Mouse (Mus musculus): ENCODE results near the gene Hoxa9. TPM values are rescaled to one million over a fixed set of nuclear protein-coding genes. Genes with fewer than 3 reads are reported as not detected.

Gene Hoxa9
- polyA plus RNA-seq, 1 experiment from 2014 or later: 3.0 TPM

- 0 out of 2 replicates have a peak, but pooled peaks have one; percentile 16 for ATAC-seq
- Histone ChIP-seq H3K36me3 (ENCODE audit: control insufficient read depth, insufficient read depth) (no peaks in the 10 kb centered on the region), H3K9me3 (ENCODE audit: control insufficient read depth) (no peaks in the 10 kb centered on the region), H3K9ac (ENCODE audit: low read depth, low read length) (no peak overlapping the region), H3K4me2 (replicated peaks; ENCODE audit: low read depth) (peak overlapping the region; percentile 28), H3K4me3 (ENCODE audit: low read depth, low read length) (peak overlapping the region; percentile 3; the same call in 1 of the 2 replicates), H3K27me3 (replicated peaks; ENCODE audit: control insufficient read depth, insufficient read depth, low read length) (peaks cover 93% of the 10 kb centered on the region), H3K4me1 (replicated peaks; ENCODE audit: control insufficient read depth, insufficient read depth, low read length) (no peaks in the 10 kb centered on the region), H3K27ac (ENCODE audit: low read depth, low read length) (no peak overlapping the region)
- no peak for TF ChIP-seq CTCF (IDR thresholded peaks at IDR 0.05; ENCODE audit: low read depth)
- WGBS: 2% methylated on average over 59 of the region's 59 CpGs
Observed at GRCm38 (mm10) chr6:52253511-52254500, 22.9 kb upstream of the Hoxa9 start.

GRCm38 (mm10) chr6:52252775-52253376 lies 22.0 kb upstream of the Hoxa9 start:
- Histone ChIP-seq H3K27me3 (replicated peaks; ENCODE audit: control insufficient read depth, insufficient read depth, low read length) (peaks cover 93% of the 10 kb centered on the region), H3K9me3 (ENCODE audit: control insufficient read depth) (no peaks in the 10 kb centered on the region), H3K36me3 (ENCODE audit: control insufficient read depth, insufficient read depth) (no peaks in the 10 kb centered on the region), H3K4me2 (replicated peaks; ENCODE audit: low read depth) (peak overlapping the region; percentile 28; the same call in 1 of the 2 replicates), H3K9ac (ENCODE audit: low read depth, low read length) (no peak overlapping the region), H3K4me3 (ENCODE audit: low read depth, low read length) (peak overlapping the region; percentile 1; the same call in 1 of the 2 replicates), H3K4me1 (replicated peaks; ENCODE audit: control insufficient read depth, insufficient read depth, low read length) (no peaks in the 10 kb centered on the region), H3K27ac (ENCODE audit: low read depth, low read length) (no peak overlapping the region)
- 3% methylated on average over 35 of the region's 35 CpGs for WGBS
- TF ChIP-seq CTCF (IDR thresholded peaks at IDR 0.05; ENCODE audit: low read depth): no peak
- no peak for ATAC-seq

GRCm38 (mm10) chr6:52252016-52252774 lies 21.3 kb upstream of the Hoxa9 start:
- no peak for ATAC-seq
- H3K4me2 ChIP-seq (replicated peaks; ENCODE audit: low read depth): 0 out of 2 replicates have a peak overlapping the region, but pooled peaks have one; percentile 28
- TF ChIP-seq CTCF (IDR thresholded peaks at IDR 0.05; ENCODE audit: low read depth): no peak

GRCm38 (mm10) chr6:52251177-52251879 lies 20.4 kb upstream of the Hoxa9 start:
- no peak for ATAC-seq
- Histone ChIP-seq H3K4me3 (ENCODE audit: low read depth, low read length) (no peak overlapping the region), H3K27me3 (replicated peaks; ENCODE audit: control insufficient read depth, insufficient read depth, low read length) (peaks cover 98% of the 10 kb centered on the region), H3K27ac (ENCODE audit: low read depth, low read length) (no peak overlapping the region), H3K9ac (ENCODE audit: low read depth, low read length) (no peak overlapping the region), H3K36me3 (ENCODE audit: control insufficient read depth, insufficient read depth) (no peaks in the 10 kb centered on the region), H3K9me3 (ENCODE audit: control insufficient read depth) (no peaks in the 10 kb centered on the region), H3K4me1 (replicated peaks; ENCODE audit: control insufficient read depth, insufficient read depth, low read length) (no peaks in the 10 kb centered on the region), H3K4me2 (replicated peaks; ENCODE audit: low read depth) (no peak overlapping the region)
- WGBS: 12% methylated on average over 7 of the region's 7 CpGs
- no peak for TF ChIP-seq CTCF (IDR thresholded peaks at IDR 0.05; ENCODE audit: low read depth)

More at GRCm38 (mm10) chr6:52252016-52252774, 21.3 kb upstream of the Hoxa9 start:
- Histone ChIP-seq H3K36me3 (ENCODE audit: control insufficient read depth, insufficient read depth) (no peaks in the 10 kb centered on the region), H3K4me3 (ENCODE audit: low read depth, low read length) (peak overlapping the region; percentile 1; the same call in 1 of the 2 replicates), H3K27ac (ENCODE audit: low read depth, low read length) (no peak overlapping the region), H3K4me1 (replicated peaks; ENCODE audit: control insufficient read depth, insufficient read depth, low read length) (no peaks in the 10 kb centered on the region), H3K27me3 (replicated peaks; ENCODE audit: control insufficient read depth, insufficient read depth, low read length) (peaks cover 94% of the 10 kb centered on the region), H3K9me3 (ENCODE audit: control insufficient read depth) (no peaks in the 10 kb centered on the region), H3K9ac (ENCODE audit: low read depth, low read length) (no peak overlapping the region)
- 3% methylated on average over 24 of the region's 24 CpGs for WGBS

- peaks cover 98% of the 10 kb centered on the region for H3K27me3 ChIP-seq (replicated peaks; ENCODE audit: control insufficient read depth, insufficient read depth, low read length)
- TF ChIP-seq CTCF (IDR thresholded peaks at IDR 0.05; ENCODE audit: low read depth): no peak
- H3K4me1 ChIP-seq (replicated peaks; ENCODE audit: control insufficient read depth, insufficient read depth, low read length): no peaks in the 10 kb centered on the region
- no peak for ATAC-seq
- no peak overlapping the region for H3K9ac ChIP-seq (ENCODE audit: low read depth, low read length)
- no peak overlapping the region for H3K4me3 ChIP-seq (ENCODE audit: low read depth, low read length)
- no peaks in the 10 kb centered on the region for H3K36me3 ChIP-seq (ENCODE audit: control insufficient read depth, insufficient read depth)
- WGBS: 3% methylated on average over 4 of the region's 4 CpGs
- no peak overlapping the region for H3K4me2 ChIP-seq (replicated peaks; ENCODE audit: low read depth)
- H3K9me3 ChIP-seq (ENCODE audit: control insufficient read depth): no peaks in the 10 kb centered on the region
- no peak overlapping the region for H3K27ac ChIP-seq (ENCODE audit: low read depth, low read length)
Observed at GRCm38 (mm10) chr6:52249826-52250225, 18.9 kb upstream of the Hoxa9 start.

All from intestine, postnatal 0 days (tissue).